Comparison of ENCODE assay signal across 8 mouse cellular contexts in genomic region chr7:102369661-102370060, GRCm38 (mm10).
A peak's percentile ranks its signal among the peaks of the same experiment; 100 is the strongest.
DNase-seq lines count a peak whose midpoint lies in the region; ATAC-seq lines count a peak whose summit lies in the region.

No protein-coding gene starts in this region.

- peak; percentile 15 for DNase-seq in kidney, adult 9 months
- no peak for DNase-seq in kidney, adult 11 months
- DNase-seq in frontal cortex, adult 2 months (ENCODE audit: extremely low spot score in 1 of 2, low spot score in 1 of 2): peak; percentile 87 to 89
- peak; percentile 88 for DNase-seq in layer of hippocampus, adult 11-12 months (ENCODE audit: low spot score)
- DNase-seq in lung, postnatal 10 days: peak; percentile 38
- peak; percentile 18 for DNase-seq in yolk sac, embryonic 10.5 days (ENCODE audit: low spot score)
- no peak for DNase-seq in c-Kit-positive CD71-positive TER-119-positive erythroid progenitor cells, embryonic 14.5 days (ENCODE audit: low spot score)

- ATAC-seq in cerebellum, adult (ENCODE audit: insufficient number of reproducible peaks, low FRiP score, low TSS enrichment): peak; percentile 96

Comparison
In these comparisons a context has a peak if more than half of its experiments do, and no peak if none do; other contexts are left out.
1. DNase-seq: peak in kidney, adult 9 months (single experiment), frontal cortex, adult 2 months (2 of 2), layer of hippocampus, adult 11-12 months (single experiment), lung, postnatal 10 days (single experiment) and yolk sac, embryonic 10.5 days (single experiment); none in kidney, adult 11 months (single experiment) and c-Kit-positive CD71-positive TER-119-positive erythroid progenitor cells, embryonic 14.5 days (single experiment).